Mouse (Mus musculus): ENCODE results near the gene Foxo3. TPM values are rescaled to one million over a fixed set of nuclear protein-coding genes. Genes with fewer than 3 reads are reported as not detected.

Gene Foxo3
- total RNA-seq, 2 experiments from 2014 or later: 28.8 to 32.6 TPM

GRCm38 (mm10) chr10:42232977-42233376 lies 43.6 kb downstream of the Foxo3 start:
- no peak for DNase-seq
- intact Hi-C loops (cut with DNase I): no loop called here

- intact Hi-C loops (cut with DNase I): no loop called here
- no peak for DNase-seq
Measured at GRCm38 (mm10) chr10:42231847-42232246, 44.7 kb downstream of the Foxo3 start.

GRCm38 (mm10) chr10:42231100-42231541 lies 45.4 kb downstream of the Foxo3 start:
- intact Hi-C loops (cut with DNase I): no loop called here
- no peak for DNase-seq

- DNase-seq: no peak
- intact Hi-C loops (cut with DNase I): no loop called here
Measured at GRCm38 (mm10) chr10:42230471-42231099, 46.0 kb downstream of the Foxo3 start.

- peak; percentile 70 for DNase-seq
- intact Hi-C loops (cut with DNase I): no loop called here
Measured at GRCm38 (mm10) chr10:42227751-42228241, 48.8 kb downstream of the Foxo3 start.

GRCm38 (mm10) chr10:42226176-42226575 lies 50.4 kb downstream of the Foxo3 start:
- no peak for DNase-seq
- intact Hi-C loops (cut with DNase I): no loop called here

- DNase-seq: no peak
- intact Hi-C loops (cut with DNase I): no loop called here
Measured at GRCm38 (mm10) chr10:42225184-42225935, 51.2 kb downstream of the Foxo3 start.

- intact Hi-C loops (cut with DNase I): no loop called here
- no peak for DNase-seq
Measured at GRCm38 (mm10) chr10:42221996-42222395, 54.6 kb downstream of the Foxo3 start.

GRCm38 (mm10) chr10:42221136-42221891 lies 55.2 kb downstream of the Foxo3 start:
- no peak for DNase-seq
- intact Hi-C loops (cut with DNase I): no loop called here

- intact Hi-C loops (cut with DNase I): no loop called here
- no peak for DNase-seq
Measured at GRCm38 (mm10) chr10:42220418-42220952, 56.1 kb downstream of the Foxo3 start.

GRCm38 (mm10) chr10:42211407-42211806 lies 65.1 kb downstream of the Foxo3 start:
- DNase-seq: no peak
- intact Hi-C loops (cut with DNase I): no loop called here

- no peak for DNase-seq
- intact Hi-C loops (cut with DNase I): no loop called here
Measured at GRCm38 (mm10) chr10:42210641-42211040, 65.9 kb downstream of the Foxo3 start.

GRCm38 (mm10) chr10:42209809-42210208 lies 66.7 kb downstream of the Foxo3 start:
- no peak for DNase-seq
- intact Hi-C loops (cut with DNase I): no loop called here

GRCm38 (mm10) chr10:42207612-42208011 lies 68.9 kb downstream of the Foxo3 start:
- intact Hi-C loops (cut with DNase I): no loop called here
- DNase-seq: no peak

GRCm38 (mm10) chr10:42204768-42205412 lies 71.7 kb downstream of the Foxo3 start:
- DNase-seq: no peak
- intact Hi-C loops (cut with DNase I): no loop called here

- DNase-seq: no peak
- intact Hi-C loops (cut with DNase I): no loop called here
Measured at GRCm38 (mm10) chr10:42203321-42204155, 73.0 kb downstream of the Foxo3 start.

GRCm38 (mm10) chr10:42202561-42202960 lies 74.0 kb downstream of the Foxo3 start:
- no peak for DNase-seq
- intact Hi-C loops (cut with DNase I): no loop called here

- no peak for DNase-seq
- intact Hi-C loops (cut with DNase I): no loop called here
Measured at GRCm38 (mm10) chr10:42199472-42199871, 77.1 kb downstream of the Foxo3 start.

- DNase-seq: no peak
- intact Hi-C loops (cut with DNase I): no loop called here
Measured at GRCm38 (mm10) chr10:42198682-42199081, 77.9 kb downstream of the Foxo3 start.

GRCm38 (mm10) chr10:42194784-42195183 lies 81.8 kb downstream of the Foxo3 start:
- intact Hi-C loops (cut with DNase I): no loop called here
- DNase-seq: no peak

All from left cerebral cortex, postnatal 4 days (tissue).